Mouse (Mus musculus) intestine, embryonic 16.5 days (tissue): ENCODE results near the gene Gm36176. TPM values are rescaled to one million over a fixed set of nuclear protein-coding genes. Genes with fewer than 3 reads are reported as not detected.

Experiments
- ATAC-seq: fragments of 200-750 bp; cut with Nextera tagmentation; 2 replicates; pipeline ENCODE4 v1.8.0; 2017; ENCODE audit warnings: moderate TSS enrichment, moderate library complexity
- H3K27ac ChIP-seq: fragments of 300-500 bp; sonication (generic); 2 replicates; pipeline ENCODE4 v1.5.1; 2014; ENCODE audit warnings: mild to moderate bottlenecking, low read length
- H3K27me3 ChIP-seq: fragments of 300-500 bp; sonication (generic); replicated peaks from 2 replicates; pipeline ENCODE4 v1.6.1; 2014; ENCODE audit warnings: low read length, control low read depth, mixed read lengths; ENCODE audit not compliant: control insufficient read depth, insufficient read depth
- H3K36me3 ChIP-seq: fragments of 300-500 bp; sonication (generic); 2 replicates; pipeline ENCODE4 v1.6.1; 2014; ENCODE audit warnings: low read length, control low read depth; ENCODE audit not compliant: control insufficient read depth, insufficient read depth
- H3K4me1 ChIP-seq: fragments of 300-500 bp; sonication (generic); 2 replicates; pipeline ENCODE4 v1.6.1; 2014; ENCODE audit warnings: low read length, control low read depth, mixed read lengths; ENCODE audit not compliant: control insufficient read depth, insufficient read depth
- H3K4me2 ChIP-seq: fragments of 300-500 bp; sonication (generic); 2 replicates; pipeline ENCODE4 v1.6.1; 2014; ENCODE audit warnings: low read depth, low read length, control low read depth
- H3K4me3 ChIP-seq: fragments of 300-500 bp; sonication (generic); 2 replicates; pipeline ENCODE4 v1.5.1; 2014; ENCODE audit warnings: mild to moderate bottlenecking, low read length
- H3K9ac ChIP-seq: fragments of 300-500 bp; sonication (generic); 2 replicates; pipeline ENCODE4 v1.6.1; 2014; ENCODE audit warnings: low read depth, low read length
- H3K9me3 ChIP-seq: fragments of 300-500 bp; sonication (generic); 2 replicates; pipeline ENCODE4 v1.6.1; 2016; ENCODE audit warnings: low read length, control low read depth; ENCODE audit not compliant: control insufficient read depth
- WGBS: fragments of 180-500 bp; shearing (Covaris S2); extraction: QIAGEN DNeasy Blood & Tissue Kit; methylation state at CpG from one replicate; pipeline ENCODE4 v1.1.7; 2014; 5-methylcytosine and 5-hydroxymethylcytosine counted together
- polyA plus RNA-seq: library from polyadenylated mRNA; unstranded; fragments of >200 nt; fragmentation: Nextera tagmentation; extraction: Ambion mirVana; gene quantifications from 2 replicates; pipeline ENCODE4 v1.2.1, GENCODE M21; 2015

Gene Gm36176
- polyA plus RNA-seq, 1 experiment from 2014 or later, result not detected

- H3K9me3 ChIP-seq, result no peaks in the 10 kb centered on the region
- H3K27me3 ChIP-seq, result no peaks in the 10 kb centered on the region
- H3K27ac ChIP-seq, result no peak overlapping the region
- H3K36me3 ChIP-seq, result no peaks in the 10 kb centered on the region
- H3K9ac ChIP-seq, result peak overlapping the region; percentile 52
- H3K4me3 ChIP-seq, result peak overlapping the region; percentile 35
- no peak; the same call in 1 of the 2 replicates for ATAC-seq
- WGBS, result 29% methylated on average over 11 of the region's 11 CpGs
- H3K4me2 ChIP-seq, result peak overlapping the region; percentile 51
- 0 out of 2 replicates have a peak, but pooled peaks cover 2% of the 10 kb centered on the region for H3K4me1 ChIP-seq
These were observed 18.1 kb downstream of the Gm36176 start for GRCm38 (mm10) chr10:77864762-77865143.

DNA sequence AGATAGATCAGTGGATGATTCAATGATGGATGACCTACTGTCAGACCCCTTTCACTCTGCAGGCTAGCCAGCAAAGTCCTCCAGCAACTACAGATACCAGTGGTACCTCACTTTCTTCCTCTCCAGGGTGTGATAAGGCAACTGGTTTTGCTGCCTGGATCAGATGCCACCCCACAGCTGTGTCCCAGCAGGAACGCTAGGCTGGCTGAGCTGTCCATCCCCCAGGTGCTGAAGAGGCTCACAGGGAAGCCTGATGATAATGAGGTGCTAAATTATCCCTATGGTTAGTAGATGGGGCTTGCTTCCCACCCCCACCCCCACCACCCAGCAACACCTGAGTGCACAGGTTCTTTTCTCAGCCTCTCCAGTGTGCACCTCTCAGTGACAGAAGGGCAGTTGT lies 20.9 kb downstream of the Gm36176 start:
- H3K9me3 ChIP-seq, result no peaks in the 10 kb centered on the region
- WGBS, result 6% methylated on average over 1 of the region's 1 CpGs
- ATAC-seq, result no peak
- H3K27ac ChIP-seq, result no peak overlapping the region
- 0 out of 2 replicates have a peak, but pooled peaks cover 2% of the 10 kb centered on the region for H3K4me1 ChIP-seq
- H3K27me3 ChIP-seq, result no peaks in the 10 kb centered on the region
- no peak overlapping the region for H3K4me3 ChIP-seq
- H3K4me2 ChIP-seq, result no peak overlapping the region
- H3K9ac ChIP-seq, result no peak overlapping the region
- H3K36me3 ChIP-seq, result no peaks in the 10 kb centered on the region

DNA sequence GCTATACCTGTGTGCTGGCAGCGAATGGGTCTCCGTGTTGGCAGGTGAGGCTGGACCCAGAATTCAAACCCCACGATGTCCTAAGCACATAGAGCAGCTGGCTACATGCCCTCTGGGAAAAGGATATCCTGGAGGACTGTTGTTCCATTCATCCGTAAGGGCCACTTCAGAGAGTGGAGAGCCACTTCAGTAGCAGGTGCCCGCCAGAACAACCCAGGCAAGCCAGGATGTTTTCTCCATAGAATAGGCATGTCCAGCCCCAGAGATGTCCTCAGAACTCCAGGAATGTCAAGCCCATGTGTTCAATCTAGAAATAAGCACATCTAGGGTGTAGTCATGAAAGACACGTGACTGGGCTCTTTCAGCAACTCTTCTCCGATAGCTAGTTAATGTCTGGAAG lies 23.0 kb downstream of the Gm36176 start:
- ATAC-seq, result no peak
- H3K36me3 ChIP-seq, result no peaks in the 10 kb centered on the region
- 0 out of 2 replicates have a peak, but pooled peaks cover 2% of the 10 kb centered on the region for H3K4me1 ChIP-seq
- H3K9me3 ChIP-seq, result no peaks in the 10 kb centered on the region
- H3K9ac ChIP-seq, result no peak overlapping the region
- 82% methylated on average over 7 of the region's 7 CpGs for WGBS
- H3K27me3 ChIP-seq, result no peaks in the 10 kb centered on the region
- no peak overlapping the region for H3K4me2 ChIP-seq
- no peak overlapping the region for H3K4me3 ChIP-seq
- no peak overlapping the region for H3K27ac ChIP-seq

DNA sequence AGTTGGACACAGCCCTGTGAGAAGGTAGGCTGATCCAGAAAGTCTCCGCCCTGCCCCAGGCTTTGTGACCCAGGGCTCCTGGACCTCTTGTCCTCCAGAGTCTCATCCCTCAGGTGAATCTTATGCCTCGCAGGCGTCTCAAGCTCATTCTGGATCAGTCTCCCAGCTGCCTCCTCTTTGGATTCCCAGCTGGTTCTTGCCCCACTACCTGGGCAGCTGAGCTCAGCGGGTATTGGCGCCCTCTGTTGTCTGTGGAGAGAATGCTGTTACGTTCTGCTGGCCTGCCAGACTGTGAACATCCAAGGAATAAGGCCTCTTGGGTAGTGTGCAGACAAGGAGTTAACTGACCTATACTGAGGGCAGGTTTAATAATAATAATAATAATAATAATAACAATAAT lies 32.4 kb downstream of the Gm36176 start:
- no peaks in the 10 kb centered on the region for H3K27me3 ChIP-seq
- H3K36me3 ChIP-seq, result no peaks in the 10 kb centered on the region
- no peak overlapping the region for H3K4me3 ChIP-seq
- no peak overlapping the region for H3K9ac ChIP-seq
- H3K4me1 ChIP-seq, result no peaks in the 10 kb centered on the region
- no peak overlapping the region for H3K4me2 ChIP-seq
- no peak for ATAC-seq
- no peaks in the 10 kb centered on the region for H3K9me3 ChIP-seq
- WGBS, result 66% methylated on average over 6 of the region's 6 CpGs
- no peak overlapping the region for H3K27ac ChIP-seq

- no peak overlapping the region for H3K27ac ChIP-seq
- 73% methylated on average over 3 of the region's 3 CpGs for WGBS
- H3K4me1 ChIP-seq, result no peaks in the 10 kb centered on the region
- no peak for ATAC-seq
- no peaks in the 10 kb centered on the region for H3K36me3 ChIP-seq
- H3K9ac ChIP-seq, result no peak overlapping the region
- no peak overlapping the region for H3K4me3 ChIP-seq
- H3K9me3 ChIP-seq, result no peaks in the 10 kb centered on the region
- H3K27me3 ChIP-seq, result no peaks in the 10 kb centered on the region
- no peak overlapping the region for H3K4me2 ChIP-seq
These were observed 33.7 kb downstream of the Gm36176 start for GRCm38 (mm10) chr10:77880305-77880704.

GRCm38 (mm10) chr10:77882553-77882952 lies 36.0 kb downstream of the Gm36176 start:
- WGBS, result 85% methylated on average over 5 of the region's 5 CpGs
- H3K27me3 ChIP-seq, result no peaks in the 10 kb centered on the region
- H3K9ac ChIP-seq, result no peak overlapping the region
- no peak overlapping the region for H3K4me2 ChIP-seq
- H3K4me1 ChIP-seq, result no peaks in the 10 kb centered on the region
- ATAC-seq, result no peak
- H3K4me3 ChIP-seq, result no peak overlapping the region
- H3K27ac ChIP-seq, result no peak overlapping the region
- no peaks in the 10 kb centered on the region for H3K9me3 ChIP-seq
- no peaks in the 10 kb centered on the region for H3K36me3 ChIP-seq

DNA sequence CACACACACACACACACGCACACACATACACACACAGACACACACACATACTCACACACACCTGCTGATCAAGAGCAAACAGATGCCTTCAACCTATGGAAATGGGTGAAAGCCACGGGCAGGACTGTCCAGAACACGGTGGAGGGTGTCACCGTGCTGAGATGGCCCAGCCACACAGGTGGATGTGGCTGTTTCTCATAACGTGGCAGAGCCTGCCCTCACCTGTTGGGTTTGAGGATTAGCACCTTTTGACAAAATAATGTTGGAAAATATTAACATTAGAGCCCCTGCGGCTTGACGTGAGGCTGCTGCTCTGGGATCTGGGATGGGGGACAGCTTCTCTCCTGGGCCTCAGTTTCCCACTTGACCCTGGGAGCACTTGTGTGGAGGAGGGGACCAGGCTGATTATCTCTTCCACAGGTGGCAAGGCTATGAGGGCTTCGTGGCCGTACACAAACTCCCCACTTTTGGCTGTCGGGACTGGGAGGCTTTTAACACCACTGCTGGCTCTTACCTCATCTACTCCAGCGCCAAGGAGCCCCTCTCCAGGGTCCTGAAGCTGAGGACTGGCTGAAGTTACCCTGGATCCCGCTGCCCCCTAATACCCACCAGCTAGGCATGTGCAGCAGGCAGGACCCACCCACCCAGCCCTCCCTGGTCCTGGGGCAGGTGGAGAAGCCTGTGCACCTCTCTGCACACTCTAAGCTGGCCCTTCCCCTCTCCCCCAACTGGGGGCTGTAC lies 39.6 kb downstream of the Gm36176 start:
- no peak overlapping the region for H3K9ac ChIP-seq
- H3K36me3 ChIP-seq, result no peaks in the 10 kb centered on the region
- no peak overlapping the region for H3K27ac ChIP-seq
- WGBS, result 47% methylated on average over 12 of the region's 12 CpGs
- ATAC-seq, result no peak
- H3K9me3 ChIP-seq, result no peaks in the 10 kb centered on the region
- H3K4me2 ChIP-seq, result no peak overlapping the region
- H3K4me3 ChIP-seq, result no peak overlapping the region
- H3K27me3 ChIP-seq, result no peaks in the 10 kb centered on the region
- H3K4me1 ChIP-seq, result no peaks in the 10 kb centered on the region

DNA sequence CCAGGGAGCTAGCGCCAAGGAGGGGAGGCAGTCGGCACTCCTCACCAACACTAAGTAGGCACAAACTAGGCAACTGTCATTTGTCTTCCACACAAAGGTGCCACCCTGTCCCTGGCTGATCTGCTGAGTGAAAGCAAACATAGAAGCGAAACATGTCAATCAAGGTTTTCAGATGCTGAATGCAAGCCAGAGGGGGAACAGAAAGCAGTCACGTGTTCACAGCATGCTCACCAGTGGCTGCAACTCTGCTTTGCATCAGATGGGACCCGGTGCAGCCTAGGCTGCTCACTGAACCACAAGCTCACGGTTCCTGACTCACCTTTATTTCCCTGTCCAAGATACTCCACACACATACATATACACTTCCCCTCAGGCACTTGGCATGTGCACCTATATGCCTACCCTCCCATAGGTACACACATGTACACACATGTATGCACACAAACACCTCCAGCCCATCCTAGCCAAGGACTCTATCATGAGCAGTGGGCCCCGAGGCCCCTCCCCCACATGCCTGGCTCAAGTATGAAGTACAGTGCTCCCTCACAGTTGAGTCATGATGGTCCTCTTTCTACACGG lies 44.5 kb downstream of the Gm36176 start:
- H3K36me3 ChIP-seq, result no peaks in the 10 kb centered on the region
- H3K4me1 ChIP-seq, result no peaks in the 10 kb centered on the region
- no peak overlapping the region for H3K4me2 ChIP-seq
- no peaks in the 10 kb centered on the region for H3K9me3 ChIP-seq
- no peak for ATAC-seq
- H3K27ac ChIP-seq, result no peak overlapping the region
- no peak overlapping the region for H3K9ac ChIP-seq
- no peak overlapping the region for H3K4me3 ChIP-seq
- WGBS, result 80% methylated on average over 8 of the region's 8 CpGs
- no peaks in the 10 kb centered on the region for H3K27me3 ChIP-seq

- Histone ChIP-seq H3K36me3 (no peaks in the 10 kb centered on the region), H3K4me1 (no peaks in the 10 kb centered on the region), H3K4me3 (no peak overlapping the region), H3K9ac (no peak overlapping the region), H3K27me3 (no peaks in the 10 kb centered on the region), H3K27ac (no peak overlapping the region), H3K4me2 (no peak overlapping the region), H3K9me3 (no peaks in the 10 kb centered on the region)
- ATAC-seq, result no peak
- WGBS, result 47% methylated on average over 5 of the region's 5 CpGs
These were observed 49.0 kb downstream of the Gm36176 start for GRCm38 (mm10) chr10:77895562-77895961.
